Mouse (Mus musculus) CH12.LX (cell line): ENCODE results near the gene Gmpr. TPM values are rescaled to one million over a fixed set of nuclear protein-coding genes. Genes with fewer than 3 reads are reported as not detected.

Experiments used
- DNase-seq: peaks from one replicate; pipeline ENCODE4 v3.0.0-alpha.2; 2013; ENCODE audit errors: extremely low read depth
- H3K27ac ChIP-seq: 2 replicates; pipeline ENCODE4 v1.5.1; 2012; ENCODE audit warnings: low read depth, mild to moderate bottlenecking, control low read depth, moderate library complexity; ENCODE audit not compliant: insufficient read depth
- H3K27me3 ChIP-seq: replicated peaks from 2 replicates; pipeline ENCODE3; 2012; ENCODE audit warnings: inconsistent platforms
- H3K36me3 ChIP-seq, 2 experiments: replicated peaks in 1 of 2; 2 replicates each; pipeline versions ENCODE3 to v1.6.1; 2012; ENCODE audit warnings: inconsistent platforms in 1 of 2, low read length in 1 of 2, mild to moderate bottlenecking in 1 of 2, mixed read lengths in 1 of 2, moderate library complexity in 1 of 2; ENCODE audit not compliant: control insufficient read depth in 1 of 2, insufficient read depth in 1 of 2
- H3K4me1 ChIP-seq, 2 experiments: 2 replicates each; pipeline ENCODE4 v1.6.1; 2012; ENCODE audit warnings: inconsistent platforms in 1 of 2, moderate library complexity in 1 of 2; ENCODE audit not compliant: insufficient read depth in 2 of 2, control insufficient read depth in 1 of 2
- H3K4me2 ChIP-seq: 2 replicates; pipeline ENCODE4 v1.6.1; 2012; ENCODE audit warnings: low read depth, mild to moderate bottlenecking, control low read depth; ENCODE audit not compliant: poor library complexity, insufficient read depth, severe bottlenecking
- H3K4me3 ChIP-seq, 3 experiments: fragments of 150-350 bp in 1 of 3; sonication (generic) in 1 of 3; replicated peaks in 1 of 3; 2 replicates each; pipeline versions ENCODE3 to v1.5.1; 2011 to 2012; ENCODE audit warnings: low read depth in 2 of 3, low read length in 2 of 3, mild to moderate bottlenecking in 2 of 3, moderate library complexity in 2 of 3, control low read depth in 1 of 3, improper control_type of control experiment in 1 of 3, inconsistent platforms in 1 of 3, mixed read lengths in 1 of 3; ENCODE audit not compliant: poor library complexity in 1 of 3
- H3K79me2 ChIP-seq: replicated peaks from 2 replicates; pipeline ENCODE4 v1.6.1; 2012; ENCODE audit warnings: mild to moderate bottlenecking, moderate library complexity; ENCODE audit not compliant: control insufficient read depth, poor library complexity, insufficient read depth, severe bottlenecking; ENCODE audit errors: extremely low read depth
- H3K9ac ChIP-seq: 2 replicates; pipeline ENCODE4 v1.6.1; 2012; ENCODE audit warnings: low read depth, mild to moderate bottlenecking, control low read depth, moderate library complexity; ENCODE audit not compliant: insufficient read depth
- H3K9me3 ChIP-seq: replicated peaks from 2 replicates; pipeline ENCODE3; 2012; ENCODE audit warnings: low read length, inconsistent platforms, mixed read lengths
- BHLHE40 ChIP-seq: IDR thresholded peaks from 2 replicates; pipeline ENCODE4 v1.6.1; 2011; ENCODE audit warnings: mild to moderate bottlenecking, low read depth, low read length, improper control_type of control experiment
- CHD1 ChIP-seq: IDR thresholded peaks from 2 replicates; pipeline ENCODE4 v1.6.1; 2012; ENCODE audit warnings: low read depth, low read length, improper control_type of control experiment, inconsistent platforms
- CHD2 ChIP-seq: IDR thresholded peaks from 2 replicates; pipeline ENCODE4 v1.6.1; 2011; ENCODE audit warnings: low read length, improper control_type of control experiment
- CTCF ChIP-seq, 2 experiments: IDR thresholded peaks in 1 of 2; conservative IDR thresholded peaks in 1 of 2; 2 replicates each; pipeline ENCODE4 v1.5.1; 2011 to 2012; ENCODE audit warnings: low read depth in 2 of 2, low read length in 2 of 2, improper control_type of control experiment in 1 of 2, inconsistent platforms in 1 of 2, mild to moderate bottlenecking in 1 of 2, moderate library complexity in 1 of 2
- E2F4 ChIP-seq: IDR thresholded peaks from 2 replicates; pipeline ENCODE4 v1.6.1; 2011; ENCODE audit warnings: low read depth, low read length, improper control_type of control experiment; ENCODE audit not compliant: insufficient replicate concordance
- ELF1 ChIP-seq: IDR thresholded peaks from 2 replicates; pipeline ENCODE4 v1.6.1; 2014; ENCODE audit warnings: low read depth, mild to moderate bottlenecking, inconsistent platforms, low read length, improper control_type of control experiment
- EP300 ChIP-seq: IDR thresholded peaks from 2 replicates; pipeline ENCODE4 v1.6.1; 2011; ENCODE audit warnings: low read length, improper control_type of control experiment
- GABPA ChIP-seq: IDR thresholded peaks from 2 replicates; pipeline ENCODE4 v1.6.1; 2012; ENCODE audit warnings: low read depth, low read length, improper control_type of control experiment, inconsistent platforms; ENCODE audit not compliant: insufficient replicate concordance
- HCFC1 ChIP-seq: IDR thresholded peaks from 2 replicates; pipeline ENCODE4 v1.6.1; 2012; ENCODE audit warnings: low read depth, mild to moderate bottlenecking, inconsistent platforms, low read length, improper control_type of control experiment
- IRF4 ChIP-seq: IDR thresholded peaks from 2 replicates; pipeline ENCODE4 v1.6.1; 2014; ENCODE audit warnings: low read depth, mild to moderate bottlenecking, inconsistent platforms, low read length, improper control_type of control experiment
- JUN ChIP-seq: IDR thresholded peaks from 2 replicates; pipeline ENCODE4 v1.6.1; 2011; ENCODE audit warnings: low read depth, mild to moderate bottlenecking, low read length, improper control_type of control experiment, moderate library complexity; ENCODE audit not compliant: insufficient read depth
- JUND ChIP-seq: conservative IDR thresholded peaks from 2 replicates; pipeline ENCODE4 v1.6.1; 2011; ENCODE audit warnings: low read depth, low read length, improper control_type of control experiment
- KAT2A ChIP-seq: IDR thresholded peaks from 2 replicates; pipeline ENCODE4 v1.6.1; 2012; ENCODE audit warnings: low read length, improper control_type of control experiment, inconsistent platforms; ENCODE audit not compliant: insufficient replicate concordance
- MAX ChIP-seq: IDR thresholded peaks from 2 replicates; pipeline ENCODE4 v1.6.1; 2011; ENCODE audit warnings: low read length, improper control_type of control experiment
- MAZ ChIP-seq: IDR thresholded peaks from 2 replicates; pipeline ENCODE4 v1.6.1; 2012; ENCODE audit warnings: low read depth, mild to moderate bottlenecking, inconsistent platforms, low read length, improper control_type of control experiment, moderate library complexity
- MEF2A ChIP-seq: IDR thresholded peaks from 2 replicates; pipeline ENCODE4 v1.6.1; 2014; ENCODE audit warnings: low read depth, mild to moderate bottlenecking, inconsistent platforms, low read length, improper control_type of control experiment, borderline replicate concordance
- MXI1 ChIP-seq: IDR thresholded peaks from 2 replicates; pipeline ENCODE4 v1.6.1; 2011; ENCODE audit warnings: mild to moderate bottlenecking, low read depth, low read length, improper control_type of control experiment
- MYC ChIP-seq: IDR thresholded peaks from 2 replicates; pipeline ENCODE4 v1.6.1; 2011; ENCODE audit warnings: low read depth, mild to moderate bottlenecking, improper control_type of control experiment, low read length
- NELFE ChIP-seq: IDR thresholded peaks from 2 replicates; pipeline ENCODE4 v1.6.1; 2011; ENCODE audit warnings: low read depth, low read length, improper control_type of control experiment
- PAX5 ChIP-seq: IDR thresholded peaks from 2 replicates; pipeline ENCODE4 v1.6.1; 2012; ENCODE audit warnings: low read length, inconsistent platforms, mixed read lengths
- POLR2A ChIP-seq: IDR thresholded peaks from 2 replicates; pipeline ENCODE4 v1.6.1; 2011; ENCODE audit warnings: low read depth, mild to moderate bottlenecking, improper control_type of control experiment, low read length
- POLR2AphosphoS2 ChIP-seq: IDR thresholded peaks from 2 replicates; pipeline ENCODE4 v1.6.1; 2011; ENCODE audit warnings: low read depth, low read length, improper control_type of control experiment
- SIN3A ChIP-seq: IDR thresholded peaks from 2 replicates; pipeline ENCODE4 v1.6.1; 2012; ENCODE audit warnings: low read length, improper control_type of control experiment, inconsistent platforms
- SMC3 ChIP-seq: IDR thresholded peaks from 2 replicates; pipeline ENCODE4 v1.6.1; 2011; ENCODE audit warnings: low read depth, low read length, improper control_type of control experiment
- TBP ChIP-seq: conservative IDR thresholded peaks from 2 replicates; pipeline ENCODE4 v1.6.1; 2011; ENCODE audit warnings: low read depth, low read length, improper control_type of control experiment
- TCF12 ChIP-seq: IDR thresholded peaks from 2 replicates; pipeline ENCODE4 v1.6.1; 2014; ENCODE audit warnings: low read depth, mild to moderate bottlenecking, inconsistent platforms, low read length, improper control_type of control experiment
- UBTF ChIP-seq: IDR thresholded peaks from 2 replicates; pipeline ENCODE4 v1.6.1; 2012; ENCODE audit warnings: low read depth, mild to moderate bottlenecking, inconsistent platforms, low read length, improper control_type of control experiment, moderate library complexity
- USF1 ChIP-seq: IDR thresholded peaks from 2 replicates; pipeline ENCODE4 v1.6.1; 2014; ENCODE audit warnings: low read depth, mild to moderate bottlenecking, inconsistent platforms, low read length, improper control_type of control experiment
- ZC3H11A ChIP-seq: IDR thresholded peaks from 2 replicates; pipeline ENCODE4 v1.6.1; 2012; ENCODE audit warnings: low read depth, mild to moderate bottlenecking, inconsistent platforms, low read length, improper control_type of control experiment
- ZKSCAN1 ChIP-seq: IDR thresholded peaks from 2 replicates; pipeline ENCODE4 v1.6.1; 2012; ENCODE audit warnings: low read depth, inconsistent platforms, low read length, improper control_type of control experiment, borderline replicate concordance
- ZNF384 ChIP-seq: IDR thresholded peaks from 2 replicates; pipeline ENCODE4 v1.6.1; 2012; ENCODE audit warnings: low read depth, low read length, improper control_type of control experiment, inconsistent platforms
- dilution Hi-C: fragments of 300-500 bp; cut with MboI; formaldehyde crosslinking; loops from 2 replicates; pipeline ENCODE4 v1.14.3; 2020; ENCODE audit warnings: low sequenced_read_pairs; ENCODE audit not compliant: extremely low pct_unique_long_range_greater_than_20kb, extremely low pct_ligation_motif_present
- in situ Hi-C: fragments of 300-500 bp; cut with MboI; formaldehyde crosslinking; loops from 3 replicates; pipeline ENCODE4 v1.14.3; 2019; ENCODE audit warnings: low sequenced_read_pairs, low pct_ligation_motif_present, low pct_unique_long_range_greater_than_20kb, mixed read lengths
- polyA plus RNA-seq: library from polyadenylated mRNA; unstranded; fragments of >175 nt; gene quantifications from 2 replicates; pipeline ENCODE4 v1.2.1, GENCODE M21; 2012; ENCODE audit warnings: low read depth; ENCODE audit not compliant: insufficient read length
- total RNA-seq, 2 experiments: library from RNA; depleted of rRNA; stranded (reverse); fragments of 300-350 nt in 1 of 2; fragments of >200 nt in 1 of 2; gene quantifications; 2 replicates each; pipeline ENCODE4 v1.2.3; 2012 to 2014

The Gmpr gene
- total and polyA plus RNA-seq, 3 experiments = 0.55 to 2.2 (median 1.0) TPM

DNA sequence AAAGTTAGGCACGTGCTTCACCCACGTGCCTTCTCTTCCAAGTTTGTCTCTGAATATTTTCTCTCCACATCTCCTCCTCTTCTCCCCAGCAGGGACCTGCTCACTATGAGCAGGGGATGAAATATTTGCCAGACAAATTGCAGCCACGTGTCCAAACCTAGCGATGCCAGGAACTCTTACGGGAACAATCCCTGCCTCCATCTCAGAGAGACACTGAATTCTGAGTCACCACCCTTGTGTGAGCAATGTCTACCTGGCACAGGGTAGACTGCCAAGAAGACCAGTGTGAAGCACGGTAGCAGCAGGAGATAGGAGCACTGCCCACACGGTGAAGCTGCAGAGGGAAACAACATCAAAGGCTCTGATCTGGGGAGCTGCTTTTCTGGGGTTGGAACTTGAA lies 62.7 kb downstream of the Gmpr start:
- no peaks in the 10 kb centered on the region for H3K79me2 ChIP-seq
- no peak for DNase-seq
- TF ChIP-seq JUND = no peak
- no peak for TF ChIP-seq ELF1
- no peak for TF ChIP-seq GABPA
- no peak for TF ChIP-seq IRF4
- TF ChIP-seq E2F4 = no peak
- no peak for TF ChIP-seq ZC3H11A
- TF ChIP-seq MXI1 = no peak
- TF ChIP-seq USF1 = no peak
- TF ChIP-seq SIN3A = no peak
- no peak for TF ChIP-seq CHD2
- no peak for TF ChIP-seq TCF12
- no peak for TF ChIP-seq CTCF (conservative IDR thresholded peaks at IDR 0.05 in 1 of 2, IDR thresholded peaks at IDR 0.05 in 1 of 2; ENCODE audit: low read depth in 2 of 2, low read length in 2 of 2)
- no peak for TF ChIP-seq MAX
- no peak overlapping the region for H3K4me2 ChIP-seq
- H3K9me3 ChIP-seq = no peaks in the 10 kb centered on the region
- in situ Hi-C loops = no loop called here
- peaks cover 0 to 18% of the 10 kb centered on the region in 2 experiments; a peak in 2 of 4 replicates for H3K4me1 ChIP-seq
- H3K36me3 ChIP-seq = peaks cover 33 to 65% of the 10 kb centered on the region in 2 experiments
- dilution Hi-C loops = no loop called here
- no peak overlapping the region for H3K9ac ChIP-seq
- H3K27ac ChIP-seq = no peak overlapping the region
- H3K4me3 ChIP-seq = no peak overlapping the region
- H3K27me3 ChIP-seq = no peaks in the 10 kb centered on the region

DNA sequence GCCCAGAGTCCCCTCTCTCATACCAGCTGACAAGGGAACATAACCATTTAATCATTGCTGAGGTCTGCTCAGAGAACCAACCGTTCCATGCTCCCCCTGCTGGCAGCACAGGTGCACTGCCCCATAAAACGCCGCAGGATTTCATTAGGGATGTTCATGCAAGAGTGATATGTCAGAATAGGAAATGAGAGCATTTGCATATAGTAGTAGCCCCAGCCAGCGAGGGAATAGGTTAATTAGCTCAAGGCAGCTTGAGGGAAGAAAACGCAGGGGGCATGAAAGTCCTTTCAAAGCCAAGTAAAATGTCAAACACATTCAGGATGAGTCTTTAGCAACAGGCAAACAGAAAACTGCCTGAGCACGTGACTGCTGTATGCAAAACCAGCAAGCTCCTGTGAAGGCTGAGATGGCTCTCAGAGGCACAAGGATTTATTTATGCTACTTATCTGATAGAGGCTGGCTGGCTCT lies 64.6 kb downstream of the Gmpr start:
- in situ Hi-C loops (no loop called here), dilution Hi-C loops (no loop called here)
- peak; percentile 86 for DNase-seq
- Histone ChIP-seq H3K27me3 (no peaks in the 10 kb centered on the region), H3K36me3 (peaks cover 16 to 65% of the 10 kb centered on the region in 2 experiments), H3K79me2 (no peaks in the 10 kb centered on the region), H3K4me2 (no peak overlapping the region), H3K9ac (no peak overlapping the region), H3K4me3 (no peak overlapping the region), H3K27ac (no peak overlapping the region), H3K4me1 (peaks cover 0 to 18% of the 10 kb centered on the region in 2 experiments; a peak in 2 of 4 replicates), H3K9me3 (no peaks in the 10 kb centered on the region)
- TF ChIP-seq CTCF (conservative IDR thresholded peaks at IDR 0.05 in 1 of 2, IDR thresholded peaks at IDR 0.05 in 1 of 2; ENCODE audit: low read depth in 2 of 2, low read length in 2 of 2) (peak; percentile 81 to 88), IRF4 (no peak), ZNF384 (no peak), MYC (no peak), EP300 (no peak), POLR2AphosphoS2 (no peak), TBP (no peak), JUN (no peak), NELFE (no peak), ZKSCAN1 (no peak), HCFC1 (no peak), ZC3H11A (no peak), BHLHE40 (peak; percentile 87), CHD1 (no peak), SIN3A (no peak), MAZ (no peak), USF1 (peak; percentile 45), POLR2A (no peak), ELF1 (no peak), PAX5 (no peak), SMC3 (peak; percentile 62), TCF12 (no peak), UBTF (no peak), E2F4 (no peak), MEF2A (0 out of 2 replicates have a peak, but pooled peaks have one; percentile 48), KAT2A (no peak), CHD2 (no peak), GABPA (no peak), JUND (no peak)
